Mouse (Mus musculus) midbrain, embryonic 15.5 days (tissue): ENCODE data around the gene Map3k7. TPM values are rescaled to one million over a fixed set of nuclear protein-coding genes. Genes with fewer than 3 reads are reported as not detected.
"Not testable (repeated sequence)": the region's sequence is repeated elsewhere in the genome, so short reads cannot be mapped to it uniquely, and the experiment has no call there.

Source experiments
- ATAC-seq: fragments of 200-750 bp; cut with Nextera tagmentation; replicated peaks from 2 replicates; pipeline ENCODE4 v1.8.0; 2017; ENCODE audit warnings: moderate TSS enrichment
- H3K27ac ChIP-seq: fragments of 300-500 bp; sonication (generic); 2 replicates; pipeline ENCODE4 v1.5.1; 2015; ENCODE audit warnings: mild to moderate bottlenecking, inconsistent platforms
- H3K27me3 ChIP-seq: fragments of 300-500 bp; sonication (generic); replicated peaks from 2 replicates; pipeline ENCODE4 v1.6.1; 2015; ENCODE audit warnings: inconsistent platforms
- H3K36me3 ChIP-seq: fragments of 300-500 bp; sonication (generic); replicated peaks from 2 replicates; pipeline ENCODE4 v1.6.1; 2015; ENCODE audit warnings: inconsistent platforms
- H3K4me1 ChIP-seq: fragments of 300-500 bp; sonication (generic); 2 replicates; pipeline ENCODE4 v1.6.1; 2015; ENCODE audit warnings: inconsistent platforms
- H3K4me2 ChIP-seq: fragments of 300-500 bp; sonication (generic); 2 replicates; pipeline ENCODE4 v1.6.1; 2015; ENCODE audit warnings: inconsistent platforms, mild to moderate bottlenecking, moderate library complexity
- H3K4me3 ChIP-seq: fragments of 300-500 bp; sonication (generic); 2 replicates; pipeline ENCODE4 v1.5.1; 2015; ENCODE audit warnings: mild to moderate bottlenecking, inconsistent platforms
- H3K9ac ChIP-seq: fragments of 300-500 bp; sonication (generic); 2 replicates; pipeline ENCODE4 v1.6.1; 2015; ENCODE audit warnings: mild to moderate bottlenecking, inconsistent platforms
- H3K9me3 ChIP-seq: fragments of 300-500 bp; sonication (generic); 2 replicates; pipeline ENCODE4 v1.6.1; 2016; ENCODE audit warnings: inconsistent platforms
- WGBS: fragments of 180-500 bp; shearing (Covaris S2); methylation state at CpG from one replicate; pipeline ENCODE4 v1.1.7; 2015; ENCODE audit warnings: mixed read lengths; 5-methylcytosine and 5-hydroxymethylcytosine counted together
- polyA plus RNA-seq: library from polyadenylated mRNA; unstranded; fragments of >200 nt; fragmentation: Nextera tagmentation; extraction: Ambion mirVana; gene quantifications from 2 replicates; pipeline ENCODE4 v1.2.1, GENCODE M21; 2015

The Map3k7 gene
- polyA plus RNA-seq, 1 experiment from 2014 or later = 27.3 TPM

GRCm38 (mm10) chr4:32004773-32005591 lies 41.1 kb downstream of the Map3k7 start:
- WGBS = 91% methylated on average over 6 of the region's 6 CpGs
- no peak overlapping the region for H3K4me3 ChIP-seq
- H3K4me2 ChIP-seq = no peak overlapping the region
- H3K36me3 ChIP-seq = 0 out of 2 replicates have a peak, but pooled peaks cover 12% of the 10 kb centered on the region
- no peaks in the 10 kb centered on the region for H3K4me1 ChIP-seq
- H3K27me3 ChIP-seq = no peaks in the 10 kb centered on the region
- H3K9me3 ChIP-seq = no peaks in the 10 kb centered on the region
- H3K9ac ChIP-seq = no peak overlapping the region
- no peak for ATAC-seq
- H3K27ac ChIP-seq = no peak overlapping the region

- Histone ChIP-seq H3K4me2 (no peak overlapping the region), H3K4me3 (no peak overlapping the region), H3K27me3 (no peaks in the 10 kb centered on the region), H3K4me1 (no peaks in the 10 kb centered on the region), H3K9me3 (no peaks in the 10 kb centered on the region), H3K27ac (no peak overlapping the region), H3K9ac (no peak overlapping the region), H3K36me3 (peaks cover 18% of the 10 kb centered on the region; the same call in 1 of the 2 replicates)
- 63% methylated on average over 3 of the region's 3 CpGs for WGBS
- ATAC-seq = no peak
Observed at GRCm38 (mm10) chr4:32007174-32007573, 43.3 kb downstream of the Map3k7 start.

GRCm38 (mm10) chr4:32008095-32008494 lies 44.2 kb downstream of the Map3k7 start:
- no peak overlapping the region for H3K9ac ChIP-seq
- no peak overlapping the region for H3K4me3 ChIP-seq
- H3K4me2 ChIP-seq = no peak overlapping the region
- no peaks in the 10 kb centered on the region for H3K9me3 ChIP-seq
- H3K27ac ChIP-seq = no peak overlapping the region
- 84% methylated on average over 4 of the region's 4 CpGs for whole genome bisulfite sequencing
- no peaks in the 10 kb centered on the region for H3K4me1 ChIP-seq
- no peak for ATAC-seq
- peaks cover 23% of the 10 kb centered on the region; the same call in 1 of the 2 replicates for H3K36me3 ChIP-seq
- no peaks in the 10 kb centered on the region for H3K27me3 ChIP-seq

- Histone ChIP-seq H3K9me3 (no peaks in the 10 kb centered on the region), H3K27ac (no peak overlapping the region), H3K27me3 (no peaks in the 10 kb centered on the region), H3K4me2 (no peak overlapping the region), H3K9ac (no peak overlapping the region), H3K36me3 (peaks cover 19% of the 10 kb centered on the region; the same call in 1 of the 2 replicates), H3K4me1 (no peaks in the 10 kb centered on the region), H3K4me3 (no peak overlapping the region)
- ATAC-seq = no peak
- 72% methylated on average over 5 of the region's 5 CpGs for WGBS
Observed at GRCm38 (mm10) chr4:32010808-32011207, 46.9 kb downstream of the Map3k7 start.

GRCm38 (mm10) chr4:32011218-32011973 lies 47.5 kb downstream of the Map3k7 start:
- Histone ChIP-seq H3K27ac (no peak overlapping the region), H3K4me2 (no peak overlapping the region), H3K4me3 (no peak overlapping the region), H3K9me3 (no peaks in the 10 kb centered on the region), H3K9ac (no peak overlapping the region), H3K36me3 (peaks cover 23% of the 10 kb centered on the region; the same call in 1 of the 2 replicates), H3K27me3 (no peaks in the 10 kb centered on the region), H3K4me1 (no peaks in the 10 kb centered on the region)
- ATAC-seq = no peak
- 88% methylated on average over 6 of the region's 6 CpGs for WGBS

- Histone ChIP-seq H3K27ac (no peak overlapping the region), H3K36me3 (peaks cover 35% of the 10 kb centered on the region; the same call in 1 of the 2 replicates), H3K4me2 (no peak overlapping the region), H3K4me1 (no peaks in the 10 kb centered on the region), H3K9ac (no peak overlapping the region), H3K4me3 (no peak overlapping the region), H3K27me3 (no peaks in the 10 kb centered on the region), H3K9me3 (no peaks in the 10 kb centered on the region)
- ATAC-seq = no peak
- 89% methylated on average over 3 of the region's 3 CpGs for WGBS
Observed at GRCm38 (mm10) chr4:32021131-32021530, 57.2 kb downstream of the Map3k7 start.

GRCm38 (mm10) chr4:32022321-32022720 lies 58.4 kb downstream of the Map3k7 start:
- Histone ChIP-seq H3K4me2 (no peak overlapping the region), H3K9me3 (no peaks in the 10 kb centered on the region), H3K4me1 (no peaks in the 10 kb centered on the region), H3K27ac (no peak overlapping the region), H3K36me3 (peaks cover 26% of the 10 kb centered on the region; the same call in 1 of the 2 replicates), H3K27me3 (no peaks in the 10 kb centered on the region), H3K4me3 (no peak overlapping the region), H3K9ac (no peak overlapping the region)
- ATAC-seq = no peak
- WGBS = 95% methylated on average over 6 of the region's 6 CpGs

GRCm38 (mm10) chr4:32024170-32024569 lies 60.3 kb downstream of the Map3k7 start:
- 79% methylated on average over 2 of the region's 2 CpGs for WGBS

GRCm38 (mm10) chr4:32025105-32025504 lies 61.2 kb downstream of the Map3k7 start:
- no peak overlapping the region for H3K27ac ChIP-seq
- WGBS = 94% methylated on average over 2 of the region's 2 CpGs
- no peaks in the 10 kb centered on the region for H3K9me3 ChIP-seq
- no peak overlapping the region for H3K4me2 ChIP-seq
- ATAC-seq = no peak
- H3K4me1 ChIP-seq = no peaks in the 10 kb centered on the region
- H3K9ac ChIP-seq = no peak overlapping the region
- H3K4me3 ChIP-seq = no peak overlapping the region
- H3K36me3 ChIP-seq = peaks cover 11% of the 10 kb centered on the region; the same call in 1 of the 2 replicates
- no peaks in the 10 kb centered on the region for H3K27me3 ChIP-seq

More at GRCm38 (mm10) chr4:32024170-32024569, 60.3 kb downstream of the Map3k7 start:
- not testable (repeated sequence) for H3K9me3 ChIP-seq, H3K4me2 ChIP-seq, H3K4me1 ChIP-seq, ATAC-seq, H3K9ac ChIP-seq, H3K4me3 ChIP-seq, H3K27ac ChIP-seq, H3K27me3 ChIP-seq
- peaks cover 14% of the 10 kb centered on the region; the same call in 1 of the 2 replicates for H3K36me3 ChIP-seq

- Histone ChIP-seq H3K4me1 (no peaks in the 10 kb centered on the region), H3K4me2 (no peak overlapping the region), H3K9me3 (no peaks in the 10 kb centered on the region), H3K36me3 (peaks cover 4% of the 10 kb centered on the region; the same call in 1 of the 2 replicates), H3K27ac (no peak overlapping the region), H3K9ac (no peak overlapping the region), H3K27me3 (no peaks in the 10 kb centered on the region), H3K4me3 (no peak overlapping the region)
- ATAC-seq = no peak
- 87% methylated on average over 9 of the region's 9 CpGs for WGBS
Observed at GRCm38 (mm10) chr4:32027094-32027493, 63.2 kb downstream of the Map3k7 start.

GRCm38 (mm10) chr4:32037267-32037666 lies 73.4 kb downstream of the Map3k7 start:
- Histone ChIP-seq H3K27me3 (no peaks in the 10 kb centered on the region), H3K9ac (no peak overlapping the region), H3K9me3 (no peaks in the 10 kb centered on the region), H3K4me1 (peaks cover 10% of the 10 kb centered on the region), H3K4me2 (no peak overlapping the region), H3K36me3 (no peaks in the 10 kb centered on the region), H3K4me3 (no peak overlapping the region), H3K27ac (0 out of 2 replicates have a peak overlapping the region, but pooled peaks have one; percentile 42)
- no peak for ATAC-seq
- 72% methylated on average over 7 of the region's 7 CpGs for WGBS

GRCm38 (mm10) chr4:32041741-32042452 lies 78.0 kb downstream of the Map3k7 start:
- no peaks in the 10 kb centered on the region for H3K27me3 ChIP-seq
- no peaks in the 10 kb centered on the region for H3K36me3 ChIP-seq
- peak; percentile 89 for ATAC-seq
- H3K9ac ChIP-seq = no peak overlapping the region
- 31% methylated on average over 15 of the region's 15 CpGs for WGBS
- H3K27ac ChIP-seq = peak overlapping the region; percentile 79
- H3K4me3 ChIP-seq = no peak overlapping the region
- peak overlapping the region; percentile 16; the same call in 1 of the 2 replicates for H3K4me2 ChIP-seq
- H3K4me1 ChIP-seq = peaks cover 19% of the 10 kb centered on the region
- H3K9me3 ChIP-seq = no peaks in the 10 kb centered on the region
